Mouse (Mus musculus) limb, embryonic 11.5 days (tissue): ENCODE data around the gene Gsx1. TPM values are rescaled to one million over a fixed set of nuclear protein-coding genes. Genes with fewer than 3 reads are reported as not detected.

Experiments used
- ATAC-seq: fragments of 200-750 bp; cut with Nextera tagmentation; 2 replicates; pipeline ENCODE4 v1.8.0; 2017; ENCODE audit warnings: low read depth; ENCODE audit not compliant: insufficient number of reproducible peaks, low FRiP score, low TSS enrichment
- DNase-seq: peaks from one replicate; pipeline ENCODE4 v3.0.0-alpha.2; 2015; ENCODE audit warnings: low spot score
- H3K27ac ChIP-seq: fragments of 300-500 bp; sonication (generic); replicated peaks from 2 replicates; pipeline ENCODE4 v1.5.1; 2014; ENCODE audit warnings: low read depth, mild to moderate bottlenecking, low read length
- H3K27me3 ChIP-seq: fragments of 300-500 bp; sonication (generic); 2 replicates; pipeline ENCODE4 v1.6.1; 2014; ENCODE audit warnings: mild to moderate bottlenecking, low read length, mixed read lengths; ENCODE audit not compliant: control insufficient read depth, insufficient read depth
- H3K36me3 ChIP-seq: fragments of 300-500 bp; sonication (generic); 2 replicates; pipeline ENCODE4 v1.6.1; 2014; ENCODE audit warnings: mild to moderate bottlenecking, low read length, moderate library complexity, mixed read lengths; ENCODE audit not compliant: control insufficient read depth, insufficient read depth
- H3K4me1 ChIP-seq: fragments of 300-500 bp; sonication (generic); 2 replicates; pipeline ENCODE4 v1.6.1; 2014; ENCODE audit warnings: low read length, mixed read lengths; ENCODE audit not compliant: control insufficient read depth, insufficient read depth
- H3K4me2 ChIP-seq: fragments of 300-500 bp; sonication (generic); 2 replicates; pipeline ENCODE4 v1.6.1; 2014; ENCODE audit warnings: low read depth, mild to moderate bottlenecking, moderate library complexity; ENCODE audit not compliant: severe bottlenecking
- H3K4me3 ChIP-seq: fragments of 300-500 bp; sonication (generic); 2 replicates; pipeline ENCODE4 v1.5.1; 2014; ENCODE audit warnings: low read depth, low read length
- H3K9ac ChIP-seq: fragments of 300-500 bp; sonication (generic); 2 replicates; pipeline ENCODE4 v1.6.1; 2014; ENCODE audit warnings: mild to moderate bottlenecking, low read length
- H3K9me3 ChIP-seq: fragments of 300-500 bp; sonication (generic); 2 replicates; pipeline ENCODE4 v1.6.1; 2016; ENCODE audit warnings: low read length; ENCODE audit not compliant: control insufficient read depth
- WGBS: fragments of 180-500 bp; shearing (Covaris S2); extraction: QIAGEN DNeasy Blood & Tissue Kit; methylation state at CpG from one replicate; pipeline ENCODE4 v1.1.7; 2014; 5-methylcytosine and 5-hydroxymethylcytosine counted together
- polyA plus RNA-seq: library from polyadenylated mRNA; unstranded; fragments of >200 nt; fragmentation: Nextera tagmentation; extraction: Ambion mirVana; gene quantifications from 2 replicates; pipeline ENCODE4 v1.2.1, GENCODE M21; 2014

Gene Gsx1
- polyA plus RNA-seq, 1 experiment from 2014 or later = not detected

DNA sequence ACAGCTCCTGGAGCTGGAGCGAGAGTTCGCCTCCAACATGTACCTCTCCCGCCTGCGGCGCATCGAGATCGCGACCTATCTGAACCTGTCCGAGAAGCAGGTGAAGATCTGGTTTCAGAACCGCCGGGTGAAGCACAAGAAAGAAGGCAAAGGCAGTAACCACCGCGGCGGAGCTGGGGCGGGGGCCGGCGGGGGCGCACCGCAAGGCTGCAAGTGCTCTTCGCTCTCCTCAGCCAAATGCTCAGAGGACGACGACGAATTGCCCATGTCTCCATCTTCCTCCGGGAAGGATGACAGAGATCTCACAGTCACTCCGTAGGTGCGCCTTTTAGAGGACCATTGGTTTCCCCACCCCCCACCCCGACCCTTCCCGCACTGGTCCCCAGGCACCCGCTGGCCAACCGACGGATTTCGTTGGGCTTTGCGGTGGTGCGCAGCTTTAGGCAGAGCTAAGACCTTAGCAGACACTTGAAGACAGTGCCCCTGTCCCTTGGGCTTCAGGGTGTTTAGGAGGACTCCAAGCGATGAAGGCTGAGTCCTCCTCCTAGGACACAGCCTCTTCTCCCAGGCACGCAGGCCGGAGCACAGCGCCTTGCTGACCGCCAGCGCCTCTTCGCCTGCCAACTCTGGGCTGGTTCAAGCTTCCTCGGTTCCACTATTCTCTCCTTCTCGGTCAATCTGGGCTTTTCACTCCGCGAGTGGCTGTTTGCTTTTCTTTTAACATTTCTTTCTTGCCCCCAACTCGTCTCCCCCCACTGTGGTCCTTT, 1.5 kb downstream of the Gsx1 start:
- Histone ChIP-seq H3K27me3 (peaks cover 89% of the 10 kb centered on the region), H3K4me2 (no peak overlapping the region), H3K36me3 (no peaks in the 10 kb centered on the region), H3K9me3 (no peaks in the 10 kb centered on the region), H3K9ac (no peak overlapping the region), H3K4me1 (peaks cover 4% of the 10 kb centered on the region), H3K4me3 (no peak overlapping the region), H3K27ac (no peak overlapping the region)
- 1% methylated on average over 45 of the region's 46 CpGs for WGBS
- DNase-seq = peak; percentile 43
- no peak for ATAC-seq

DNA sequence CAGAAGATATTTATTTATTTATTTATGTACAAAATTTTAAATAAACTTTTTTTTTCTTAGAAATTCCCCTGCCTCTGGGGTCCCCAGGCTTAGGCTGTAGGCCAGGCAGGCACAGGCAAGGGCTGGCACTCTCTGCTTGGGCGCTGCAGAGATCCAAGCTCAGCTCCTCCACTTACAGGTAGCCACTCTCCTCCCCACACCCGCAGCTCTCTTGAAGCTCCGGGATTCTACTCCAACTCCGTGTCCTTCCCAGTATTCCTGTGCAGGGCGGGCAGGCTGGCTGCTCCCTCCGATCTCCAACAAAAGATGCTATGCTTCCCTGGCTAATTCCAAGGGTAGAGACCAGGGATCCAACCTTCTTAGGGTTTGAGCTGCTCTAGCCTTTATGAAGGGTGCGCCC, 2.4 kb downstream of the Gsx1 start:
- WGBS = 0% methylated on average over 7 of the region's 7 CpGs
- H3K4me2 ChIP-seq = no peak overlapping the region
- no peak overlapping the region for H3K4me3 ChIP-seq

DNA sequence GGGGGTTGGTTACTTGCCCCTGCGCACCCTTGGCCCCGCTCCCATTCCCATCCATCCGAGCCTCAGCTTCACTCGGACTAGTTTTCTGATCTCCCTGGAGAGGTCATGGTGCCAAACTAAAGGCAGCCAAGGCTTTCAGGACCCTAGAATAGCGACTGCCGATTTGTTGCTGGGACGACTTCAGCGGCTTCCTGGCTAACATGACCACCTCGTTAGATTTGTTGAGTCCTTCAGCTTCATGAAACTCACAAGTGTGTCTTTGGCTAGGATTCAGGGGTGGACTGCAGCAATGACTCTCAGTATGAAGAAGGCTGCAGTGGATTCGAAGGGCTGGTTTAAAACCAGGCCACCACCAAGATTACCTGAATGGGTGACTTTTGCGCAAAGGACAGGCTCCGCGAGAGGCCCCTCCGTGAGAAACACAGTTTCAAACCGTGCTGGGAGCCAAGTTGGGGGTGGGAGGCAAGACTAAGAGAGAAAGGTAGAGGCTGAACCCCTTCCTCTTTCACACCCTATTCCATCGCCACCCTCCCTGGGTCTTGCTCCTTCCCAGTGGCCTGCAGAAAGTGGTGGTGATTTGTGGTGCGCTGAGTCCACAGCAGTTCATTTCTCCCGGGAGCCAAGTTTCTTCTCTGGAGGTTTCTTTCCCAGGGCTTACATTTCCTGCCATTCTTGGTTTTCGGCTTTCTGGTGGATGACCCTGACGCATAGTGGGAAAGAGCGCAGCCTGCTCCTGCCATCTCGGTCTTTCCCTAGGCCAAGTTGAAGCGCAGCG, 3.5 kb downstream of the Gsx1 start:
- Histone ChIP-seq H3K27me3 (peaks cover 80% of the 10 kb centered on the region), H3K9me3 (no peaks in the 10 kb centered on the region), H3K36me3 (no peaks in the 10 kb centered on the region), H3K4me3 (no peak overlapping the region), H3K4me2 (no peak overlapping the region), H3K9ac (no peak overlapping the region), H3K4me1 (peaks cover 4% of the 10 kb centered on the region), H3K27ac (no peak overlapping the region)
- WGBS = 1% methylated on average over 24 of the region's 24 CpGs
- DNase-seq = peak; percentile 34
- no peak for ATAC-seq

More for the DNA sequence above, 2.4 kb downstream of the Gsx1 start:
- Histone ChIP-seq H3K27me3 (peaks cover 87% of the 10 kb centered on the region), H3K9me3 (no peaks in the 10 kb centered on the region), H3K4me1 (peaks cover 4% of the 10 kb centered on the region), H3K27ac (no peak overlapping the region), H3K9ac (no peak overlapping the region), H3K36me3 (no peaks in the 10 kb centered on the region)
- ATAC-seq (no peak), DNase-seq (peak; percentile 35)

DNA sequence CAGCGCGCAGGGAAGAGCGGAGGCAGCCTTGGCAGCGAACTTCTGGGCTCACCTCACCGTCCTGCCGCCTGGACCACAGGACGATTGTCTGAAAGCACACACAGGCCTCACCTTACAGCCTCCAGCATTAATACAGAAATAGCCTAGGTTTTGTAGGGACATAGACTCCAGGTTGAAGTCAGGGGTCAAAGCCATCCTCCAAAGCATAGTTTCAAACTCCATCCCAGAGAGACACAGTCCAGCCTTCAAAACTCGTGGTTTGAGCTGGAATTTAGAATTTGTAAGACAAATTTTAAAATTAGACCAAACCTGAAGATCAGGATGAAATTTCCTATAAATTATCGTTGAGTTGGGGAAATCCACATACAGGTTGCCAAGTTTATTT, 4.1 kb downstream of the Gsx1 start:
- WGBS = 2% methylated on average over 9 of the region's 9 CpGs
- no peak overlapping the region for H3K27ac ChIP-seq
- ATAC-seq (no peak), DNase-seq (no peak)
- no peak overlapping the region for H3K4me3 ChIP-seq
- no peak overlapping the region for H3K9ac ChIP-seq
- H3K9me3 ChIP-seq = no peaks in the 10 kb centered on the region
- H3K4me1 ChIP-seq = peaks cover 4% of the 10 kb centered on the region
- H3K27me3 ChIP-seq = peaks cover 74% of the 10 kb centered on the region
- H3K4me2 ChIP-seq = no peak overlapping the region
- H3K36me3 ChIP-seq = no peaks in the 10 kb centered on the region

- Histone ChIP-seq H3K27ac (no peak overlapping the region), H3K36me3 (no peaks in the 10 kb centered on the region), H3K27me3 (no peaks in the 10 kb centered on the region), H3K9ac (no peak overlapping the region), H3K4me1 (no peaks in the 10 kb centered on the region), H3K4me2 (no peak overlapping the region), H3K4me3 (no peak overlapping the region), H3K9me3 (no peaks in the 10 kb centered on the region; the same call in 1 of the 2 replicates)
- ATAC-seq (no peak), DNase-seq (no peak)
- WGBS = 14% methylated on average over 6 of the region's 6 CpGs
Measured at GRCm38 (mm10) chr5:147204905-147205304, 16.4 kb downstream of the Gsx1 start.

- Histone ChIP-seq H3K9me3 (no peaks in the 10 kb centered on the region; the same call in 1 of the 2 replicates), H3K27me3 (no peaks in the 10 kb centered on the region), H3K4me3 (no peak overlapping the region), H3K36me3 (no peaks in the 10 kb centered on the region), H3K9ac (no peak overlapping the region), H3K27ac (no peak overlapping the region), H3K4me2 (no peak overlapping the region), H3K4me1 (no peaks in the 10 kb centered on the region)
- DNase-seq (no peak), ATAC-seq (no peak)
- 94% methylated on average over 20 of the region's 20 CpGs for WGBS
Measured at GRCm38 (mm10) chr5:147207852-147208251, 19.4 kb downstream of the Gsx1 start.

DNA sequence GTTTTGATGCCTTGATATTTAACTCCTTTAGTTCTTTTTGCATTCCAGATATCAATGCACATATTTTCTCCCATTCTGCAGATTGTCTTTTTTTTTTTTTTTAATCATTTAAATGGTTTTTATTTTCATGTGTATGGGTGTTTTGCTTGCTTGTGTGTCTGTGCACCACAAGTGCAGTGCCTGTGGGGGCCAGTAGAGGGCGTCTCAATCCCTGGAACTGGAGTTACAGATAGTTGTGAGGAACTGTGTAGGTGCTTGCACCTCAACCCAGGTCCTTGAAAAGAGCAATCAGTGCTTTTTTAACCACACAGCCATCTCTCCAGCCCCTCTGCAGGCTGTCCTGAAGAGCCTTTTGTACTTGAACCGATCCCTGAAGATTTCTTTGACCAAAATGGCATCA, 20.0 kb downstream of the Gsx1 start:
- 75% methylated on average over 2 of the region's 2 CpGs for WGBS
- Histone ChIP-seq H3K9me3 (no peaks in the 10 kb centered on the region; the same call in 1 of the 2 replicates), H3K27me3 (no peaks in the 10 kb centered on the region), H3K4me2 (no peak overlapping the region), H3K4me3 (no peak overlapping the region), H3K4me1 (no peaks in the 10 kb centered on the region), H3K36me3 (no peaks in the 10 kb centered on the region), H3K27ac (no peak overlapping the region), H3K9ac (no peak overlapping the region)
- DNase-seq (no peak), ATAC-seq (no peak)

- H3K36me3 ChIP-seq = no peaks in the 10 kb centered on the region
- ATAC-seq = peak; percentile 73
- H3K9ac ChIP-seq = no peak overlapping the region
- no peak overlapping the region for H3K27ac ChIP-seq
- peak; percentile 94 for DNase-seq
- no peak overlapping the region for H3K4me2 ChIP-seq
- no peak overlapping the region for H3K4me3 ChIP-seq
- no peaks in the 10 kb centered on the region for H3K9me3 ChIP-seq
- no peaks in the 10 kb centered on the region for H3K4me1 ChIP-seq
- 16% methylated on average over 25 of the region's 25 CpGs for WGBS
- H3K27me3 ChIP-seq = peaks cover 47% of the 10 kb centered on the region
Measured at GRCm38 (mm10) chr5:147227354-147228112, 39.0 kb downstream of the Gsx1 start.
